Mouse (Mus musculus): Measurements from ENCODE around the gene Gm12185.
"Not testable (repeated sequence)": the region's sequence is repeated elsewhere in the genome, so short reads cannot be mapped to it uniquely, and the experiment has no call there.

Gm12185 gene

DNA sequence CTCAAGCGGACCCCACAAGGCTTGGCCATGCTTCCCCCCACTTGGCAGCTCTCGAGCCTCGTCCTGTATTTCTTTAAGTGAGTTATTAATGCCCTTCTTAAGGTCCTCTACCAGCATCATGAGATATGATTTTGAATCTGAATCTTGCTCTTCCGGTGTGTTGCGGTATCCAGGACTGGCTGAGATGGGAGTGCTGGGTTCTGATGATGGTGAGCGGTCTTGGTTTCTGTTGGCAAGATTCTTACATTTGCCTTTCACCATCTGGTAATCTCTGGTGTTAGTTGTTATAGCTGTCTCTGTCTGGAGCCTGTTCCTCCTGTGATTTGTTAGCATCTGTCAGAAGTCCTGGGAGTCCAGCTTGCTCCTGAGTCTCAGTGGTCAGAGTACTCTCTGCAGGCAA, 45.9 kb downstream of the Gm12185 start, which contains the start of gene Psme2b:
Psme2b (minus strand) TSS at position 101 of the 400 bp plus-strand sequence.
- not testable (repeated sequence) for H3K27me3 ChIP-seq (ENCODE audit: insufficient read depth, low read length); H3K4me1 ChIP-seq (replicated peaks; ENCODE audit: low read depth, low read length); H3K36me3 ChIP-seq (ENCODE audit: insufficient read depth, low read length); H3K4me3 ChIP-seq (replicated peaks; ENCODE audit: low read length); H3K9me3 ChIP-seq (ENCODE audit: low read length)

- not testable (repeated sequence) for H3K27me3 ChIP-seq (ENCODE audit: insufficient read depth, low read length); H3K36me3 ChIP-seq (ENCODE audit: insufficient read depth, low read length); H3K9me3 ChIP-seq (ENCODE audit: low read length); H3K4me1 ChIP-seq (replicated peaks; ENCODE audit: low read depth, low read length); H3K4me3 ChIP-seq (replicated peaks; ENCODE audit: low read length)
These were observed 52.7 kb downstream of the Gm12185 start for GRCm38 (mm10) chr11:48939286-48939685.

GRCm38 (mm10) chr11:48935291-48935690, 56.7 kb downstream of the Gm12185 start:
- H3K4me1 ChIP-seq (replicated peaks; ENCODE audit: low read depth, low read length); H3K4me3 ChIP-seq (replicated peaks; ENCODE audit: low read length); H3K36me3 ChIP-seq (ENCODE audit: insufficient read depth, low read length); H3K9me3 ChIP-seq (ENCODE audit: low read length); H3K27me3 ChIP-seq (ENCODE audit: insufficient read depth, low read length): not testable (repeated sequence)

GRCm38 (mm10) chr11:48933923-48934322, 58.1 kb downstream of the Gm12185 start:
- H3K36me3 ChIP-seq (ENCODE audit: insufficient read depth, low read length); H3K4me1 ChIP-seq (replicated peaks; ENCODE audit: low read depth, low read length); H3K9me3 ChIP-seq (ENCODE audit: low read length); H3K27me3 ChIP-seq (ENCODE audit: insufficient read depth, low read length); H3K4me3 ChIP-seq (replicated peaks; ENCODE audit: low read length): not testable (repeated sequence)

GRCm38 (mm10) chr11:48933422-48933821, 58.6 kb downstream of the Gm12185 start:
- not testable (repeated sequence) for H3K9me3 ChIP-seq (ENCODE audit: low read length); H3K27me3 ChIP-seq (ENCODE audit: insufficient read depth, low read length); H3K4me1 ChIP-seq (replicated peaks; ENCODE audit: low read depth, low read length); H3K4me3 ChIP-seq (replicated peaks; ENCODE audit: low read length); H3K36me3 ChIP-seq (ENCODE audit: insufficient read depth, low read length)

DNA sequence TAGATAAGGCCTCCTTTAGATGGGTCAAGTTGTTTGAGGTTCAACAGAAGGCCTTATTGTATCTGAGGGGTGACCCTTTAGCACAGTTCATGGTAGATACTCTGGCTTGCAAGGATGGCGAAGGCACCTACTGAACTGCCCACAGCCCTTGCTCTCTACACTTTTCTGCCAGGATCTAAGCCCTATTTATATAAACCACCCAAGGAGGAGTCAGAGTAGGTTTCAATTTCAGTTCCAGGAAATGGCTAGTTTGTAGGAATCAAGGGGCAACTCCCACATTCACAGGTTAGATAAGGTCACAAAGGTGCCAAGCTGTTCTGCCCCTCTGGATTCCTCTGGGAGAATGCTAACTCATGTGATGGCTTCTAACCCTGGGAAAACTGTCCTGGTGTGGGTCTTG, 64.0 kb downstream of the Gm12185 start:
- H3K36me3 ChIP-seq (ENCODE audit: insufficient read depth, low read length); H3K27me3 ChIP-seq (ENCODE audit: insufficient read depth, low read length); H3K4me1 ChIP-seq (replicated peaks; ENCODE audit: low read depth, low read length); H3K4me3 ChIP-seq (replicated peaks; ENCODE audit: low read length); H3K9me3 ChIP-seq (ENCODE audit: low read length): not testable (repeated sequence)

DNA sequence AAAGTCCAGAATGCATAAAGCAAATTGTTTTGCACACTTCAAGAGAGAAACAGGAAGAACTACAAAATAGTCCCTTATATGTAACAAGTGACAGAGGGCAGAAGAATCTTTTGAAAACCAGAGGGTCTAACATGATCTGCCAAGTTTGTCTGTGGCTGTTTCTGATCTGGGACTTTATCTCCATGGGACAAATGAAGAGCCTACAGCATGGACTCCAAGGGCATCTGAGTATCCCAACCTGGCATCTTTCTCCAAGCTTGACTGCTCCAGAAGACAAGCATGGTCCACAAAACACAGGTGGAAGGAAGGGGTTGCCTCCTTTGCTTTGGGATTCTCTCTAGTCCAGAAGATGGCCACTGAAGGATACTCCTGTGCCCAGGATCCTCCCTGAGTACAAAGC, 65.6 kb downstream of the Gm12185 start:
- H3K27me3 ChIP-seq (ENCODE audit: insufficient read depth, low read length); H3K4me1 ChIP-seq (replicated peaks; ENCODE audit: low read depth, low read length); H3K36me3 ChIP-seq (ENCODE audit: insufficient read depth, low read length); H3K9me3 ChIP-seq (ENCODE audit: low read length); H3K4me3 ChIP-seq (replicated peaks; ENCODE audit: low read length): not testable (repeated sequence)

GRCm38 (mm10) chr11:48923818-48924217, 68.2 kb downstream of the Gm12185 start:
- not testable (repeated sequence) for H3K9me3 ChIP-seq (ENCODE audit: low read length); H3K4me1 ChIP-seq (replicated peaks; ENCODE audit: low read depth, low read length); H3K36me3 ChIP-seq (ENCODE audit: insufficient read depth, low read length); H3K4me3 ChIP-seq (replicated peaks; ENCODE audit: low read length); H3K27me3 ChIP-seq (ENCODE audit: insufficient read depth, low read length)

DNA sequence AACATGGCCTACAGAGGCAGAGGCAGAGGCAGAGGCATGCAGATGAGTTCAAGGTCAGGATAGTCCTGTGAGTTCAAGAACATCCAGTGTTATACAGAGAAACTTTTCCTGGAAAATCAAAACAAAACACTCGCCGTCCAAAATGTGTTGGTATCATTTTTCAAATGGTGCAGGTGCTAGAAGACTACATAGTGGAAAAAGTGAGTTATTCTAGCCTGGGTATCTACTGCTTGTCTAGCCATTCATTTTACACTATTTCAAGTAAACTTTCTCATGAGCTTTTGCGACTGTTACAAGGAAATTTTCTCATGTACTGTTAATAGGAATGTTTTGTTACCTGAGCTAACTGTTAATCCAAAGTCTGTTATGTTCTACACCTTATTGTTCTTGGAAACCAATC, 73.6 kb downstream of the Gm12185 start:
- Histone ChIP-seq H3K27me3 (ENCODE audit: insufficient read depth, low read length) (no peaks in the 10 kb centered on the region), H3K4me1 (replicated peaks; ENCODE audit: low read depth, low read length) (no peaks in the 10 kb centered on the region), H3K9me3 (ENCODE audit: low read length) (no peaks in the 10 kb centered on the region), H3K4me3 (replicated peaks; ENCODE audit: low read length) (no peak overlapping the region), H3K36me3 (ENCODE audit: insufficient read depth, low read length) (no peaks in the 10 kb centered on the region)
- TF ChIP-seq POU5F1 (IDR thresholded peaks at IDR 0.05; ENCODE audit: borderline replicate concordance, low read length) (no peak), CTCF (conservative IDR thresholded peaks at IDR 0.05; ENCODE audit: low read length) (no peak), NANOG (IDR thresholded peaks at IDR 0.05; ENCODE audit: borderline replicate concordance, low read length) (no peak)

GRCm38 (mm10) chr11:48913611-48914010, 78.4 kb downstream of the Gm12185 start:
- no peak overlapping the region for H3K4me3 ChIP-seq (replicated peaks; ENCODE audit: low read length)
- no peaks in the 10 kb centered on the region for H3K27me3 ChIP-seq (ENCODE audit: insufficient read depth, low read length)
- no peaks in the 10 kb centered on the region for H3K4me1 ChIP-seq (replicated peaks; ENCODE audit: low read depth, low read length)
- no peak for TF ChIP-seq NANOG (IDR thresholded peaks at IDR 0.05; ENCODE audit: borderline replicate concordance, low read length)
- no peaks in the 10 kb centered on the region for H3K36me3 ChIP-seq (ENCODE audit: insufficient read depth, low read length)
- H3K9me3 ChIP-seq (ENCODE audit: low read length) = no peaks in the 10 kb centered on the region

- H3K4me1 ChIP-seq (replicated peaks; ENCODE audit: low read depth, low read length) = no peaks in the 10 kb centered on the region
- H3K27me3 ChIP-seq (ENCODE audit: insufficient read depth, low read length) = no peaks in the 10 kb centered on the region
- H3K9me3 ChIP-seq (ENCODE audit: low read length) = no peaks in the 10 kb centered on the region
- TF ChIP-seq NANOG (IDR thresholded peaks at IDR 0.05; ENCODE audit: borderline replicate concordance, low read length) (no peak), POU5F1 (IDR thresholded peaks at IDR 0.05; ENCODE audit: borderline replicate concordance, low read length) (no peak), CTCF (conservative IDR thresholded peaks at IDR 0.05; ENCODE audit: low read length) (no peak)
- no peaks in the 10 kb centered on the region for H3K36me3 ChIP-seq (ENCODE audit: insufficient read depth, low read length)
- no peak overlapping the region for H3K4me3 ChIP-seq (replicated peaks; ENCODE audit: low read length)
These were observed 83.6 kb downstream of the Gm12185 start for GRCm38 (mm10) chr11:48908459-48908858.
